Mouse (Mus musculus): ENCODE data around the gene Cdh13. TPM values are rescaled to one million over a fixed set of nuclear protein-coding genes. Genes with fewer than 3 reads are reported as not detected.

The Cdh13 gene
- total RNA-seq, 1 experiment from 2014 or later: not detected

DNA sequence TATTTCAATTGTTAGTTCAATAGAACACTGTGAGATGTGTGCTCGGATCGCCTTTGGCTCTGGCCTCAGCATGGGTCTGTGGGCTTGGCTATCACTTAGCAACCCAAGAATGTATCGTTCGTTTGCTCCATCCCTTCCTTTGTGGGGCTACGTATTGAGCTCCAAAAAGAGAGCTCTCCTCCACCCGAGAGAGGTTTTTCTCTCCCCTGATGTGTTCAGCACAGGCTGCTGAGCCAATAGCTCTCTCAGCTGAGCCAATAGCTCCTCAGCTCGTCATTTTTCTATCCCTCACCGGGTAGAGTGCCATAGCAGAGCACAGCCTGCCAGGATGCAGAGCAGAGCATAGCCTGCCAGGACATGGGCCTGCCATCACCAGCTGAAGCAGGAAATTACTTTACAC lies 345.2 kb downstream of the Cdh13 start:
- no peak for ATAC-seq (ENCODE audit: extremely low read depth, insufficient number of reproducible peaks, low FRiP score, poor library complexity, severe bottlenecking)

DNA sequence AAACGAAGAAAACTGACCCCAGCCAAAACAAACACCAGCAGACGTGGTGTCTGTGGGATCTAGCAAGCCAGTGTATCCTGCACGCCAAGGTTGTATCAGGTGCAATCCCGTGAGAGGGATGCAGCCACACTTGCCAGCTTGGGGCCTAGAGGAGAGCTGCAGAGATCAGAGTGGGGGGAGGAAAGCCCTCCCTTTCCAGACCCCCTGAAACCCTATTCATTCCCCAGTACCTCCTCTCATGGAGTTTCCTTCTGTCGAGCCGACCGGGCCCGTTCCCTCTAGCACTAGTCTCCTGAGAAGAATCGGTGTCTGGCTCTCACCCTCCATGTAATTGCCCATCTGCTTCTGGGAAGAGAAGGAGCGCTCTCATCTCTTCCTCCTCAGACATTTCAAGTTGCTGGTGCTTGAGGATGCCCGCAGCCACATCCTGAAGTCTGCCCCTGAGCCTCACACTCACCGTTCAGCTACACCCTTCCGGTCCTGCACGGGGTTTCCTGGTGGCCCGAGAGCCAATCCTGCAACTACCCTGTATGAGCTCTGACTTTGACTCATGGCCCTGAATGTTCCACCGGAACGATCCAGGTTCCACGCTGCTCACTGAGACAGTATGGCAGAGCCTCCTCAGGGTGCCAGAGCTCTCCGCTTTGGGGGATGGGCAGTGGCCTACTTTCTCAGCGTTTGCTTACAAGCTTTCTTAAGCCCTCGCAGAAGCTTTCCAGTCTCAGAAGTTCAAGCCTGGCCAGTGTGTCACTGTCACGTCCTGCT lies 351.9 kb downstream of the Cdh13 start:
- no peak for ATAC-seq (ENCODE audit: extremely low read depth, insufficient number of reproducible peaks, low FRiP score, poor library complexity, severe bottlenecking)

DNA sequence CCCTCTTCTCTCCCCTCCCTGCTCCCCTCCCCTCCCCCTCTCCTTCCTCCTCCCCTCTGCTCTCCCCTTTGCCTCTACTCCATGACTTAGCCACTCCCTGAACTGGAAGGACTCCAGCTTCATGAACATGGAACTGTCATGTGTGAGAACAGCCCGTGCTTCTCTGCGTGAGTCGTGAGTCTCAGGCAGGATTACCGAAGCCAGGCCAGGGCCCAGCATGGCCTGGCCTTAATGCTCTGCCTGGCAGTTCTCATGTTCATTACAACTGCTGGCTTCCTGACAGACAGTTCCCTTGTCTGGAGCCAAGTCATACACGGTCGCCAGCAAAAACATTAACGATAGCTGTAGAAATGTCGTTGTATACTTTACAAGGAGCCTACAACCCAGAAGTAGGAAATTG lies 356.1 kb downstream of the Cdh13 start:
- ATAC-seq (ENCODE audit: extremely low read depth, insufficient number of reproducible peaks, low FRiP score, poor library complexity, severe bottlenecking): no peak

DNA sequence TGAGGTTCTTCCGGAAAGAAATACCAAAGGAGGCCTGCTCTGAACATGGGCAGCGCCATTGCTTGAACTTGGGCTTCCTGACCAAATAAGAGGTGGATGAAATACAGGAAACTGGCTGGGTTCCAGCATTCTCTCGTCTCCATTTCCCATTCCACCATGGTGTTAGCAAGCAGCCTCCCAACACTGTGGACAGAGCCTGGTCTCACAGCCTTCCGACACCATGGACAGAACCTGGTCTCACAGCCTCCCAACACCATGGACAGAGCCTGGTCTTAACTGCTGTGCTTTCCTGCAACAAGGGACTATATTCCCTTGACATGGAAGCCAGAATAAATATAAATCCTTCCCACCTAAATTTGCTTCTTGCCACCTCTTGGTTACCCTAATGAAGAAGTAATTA lies 358.3 kb downstream of the Cdh13 start:
- ATAC-seq (ENCODE audit: extremely low read depth, insufficient number of reproducible peaks, low FRiP score, poor library complexity, severe bottlenecking): no peak

DNA sequence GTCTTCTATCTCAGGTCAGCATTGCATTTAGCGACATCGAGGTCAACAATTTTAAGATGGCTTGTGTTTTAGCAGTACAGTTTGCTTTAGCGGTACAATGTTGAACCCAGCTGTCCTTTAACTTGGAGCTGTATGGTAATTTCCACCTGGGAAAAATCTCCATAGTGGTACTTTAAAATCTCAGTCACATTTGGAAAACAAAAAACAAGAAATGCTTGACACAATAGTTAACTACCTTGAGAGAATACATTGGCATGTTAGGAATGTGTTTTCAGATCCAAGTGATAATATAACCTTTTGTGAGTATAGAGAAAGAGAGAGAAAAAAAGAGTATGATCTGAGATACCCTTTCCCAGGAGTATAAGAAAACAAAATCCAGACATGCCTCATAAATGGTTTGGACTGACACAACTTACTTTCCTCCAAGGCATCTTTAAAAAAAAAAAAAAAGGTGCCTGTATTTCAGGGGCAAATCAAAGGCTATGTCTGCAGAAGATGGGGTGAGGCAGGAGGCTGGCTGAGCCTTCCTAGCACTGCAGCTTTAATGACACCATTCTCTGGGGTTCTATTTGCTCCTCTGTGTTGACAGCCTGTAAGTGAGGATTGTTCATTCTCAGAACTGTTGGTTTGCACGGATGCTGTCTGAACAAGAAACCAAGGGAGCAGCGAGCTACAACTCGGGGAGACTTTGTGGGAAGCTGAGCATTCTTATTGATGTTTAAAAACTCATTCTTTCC lies 365.4 kb downstream of the Cdh13 start:
- no peak for ATAC-seq (ENCODE audit: extremely low read depth, insufficient number of reproducible peaks, low FRiP score, poor library complexity, severe bottlenecking)

DNA sequence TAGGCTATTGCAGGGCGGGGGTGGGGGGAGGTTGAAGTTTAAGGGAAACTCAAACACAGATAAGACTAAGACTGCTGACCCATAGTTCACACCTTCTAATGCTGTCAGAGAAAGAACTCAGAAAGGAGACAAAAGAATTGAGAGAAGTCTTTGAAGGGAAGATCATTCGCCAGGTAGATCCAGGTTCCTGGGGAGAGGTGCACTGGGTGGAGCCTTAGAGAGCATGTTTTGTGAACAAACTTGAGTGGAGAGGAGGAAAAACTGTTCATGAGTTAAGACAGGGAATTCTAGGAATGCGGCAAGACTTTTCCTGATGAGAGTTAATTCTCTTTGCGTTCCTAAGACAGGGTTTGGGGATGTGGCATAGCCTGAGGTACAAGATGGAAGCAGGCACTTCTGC lies 366.4 kb downstream of the Cdh13 start:
- no peak for ATAC-seq (ENCODE audit: extremely low read depth, insufficient number of reproducible peaks, low FRiP score, poor library complexity, severe bottlenecking)

DNA sequence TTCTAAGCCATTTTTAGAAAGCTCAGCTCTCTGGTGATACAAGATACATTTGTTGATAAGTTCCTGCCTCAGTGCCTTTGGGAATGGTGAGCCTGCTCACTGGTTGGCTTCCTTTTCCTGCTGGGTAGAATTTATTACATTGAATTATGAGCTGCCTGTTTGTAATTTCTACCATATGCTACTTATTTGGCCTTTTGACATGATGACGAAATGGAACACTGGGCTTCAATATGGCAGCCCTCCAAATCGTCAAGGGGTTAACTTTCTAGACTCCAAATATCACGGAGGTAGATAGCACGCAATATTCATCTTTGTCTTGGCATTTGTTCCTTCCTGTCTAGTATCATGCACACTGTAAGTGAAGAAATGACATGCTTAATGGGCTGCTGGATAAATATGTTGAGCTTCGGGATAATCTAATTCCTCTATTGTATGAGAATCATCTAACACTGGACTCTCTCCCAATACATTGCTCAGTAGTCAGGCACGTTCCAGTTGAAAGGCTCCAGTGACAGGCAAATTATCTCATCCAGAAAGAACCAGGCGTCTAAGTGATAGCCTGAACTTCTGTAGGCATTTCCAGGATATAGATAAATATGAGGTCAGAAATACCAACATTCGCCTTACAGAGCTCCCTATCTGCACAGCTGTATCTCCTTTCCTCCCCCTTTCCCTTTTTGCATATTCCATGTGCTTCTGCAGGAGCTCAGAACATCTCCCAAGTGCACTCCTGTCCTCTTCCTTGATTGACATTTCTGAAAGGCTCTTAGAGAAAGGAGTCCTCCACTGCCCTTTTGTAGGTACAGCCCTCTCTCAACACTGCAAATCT lies 378.7 kb downstream of the Cdh13 start:
- no peak for ATAC-seq (ENCODE audit: extremely low read depth, insufficient number of reproducible peaks, low FRiP score, poor library complexity, severe bottlenecking)

DNA sequence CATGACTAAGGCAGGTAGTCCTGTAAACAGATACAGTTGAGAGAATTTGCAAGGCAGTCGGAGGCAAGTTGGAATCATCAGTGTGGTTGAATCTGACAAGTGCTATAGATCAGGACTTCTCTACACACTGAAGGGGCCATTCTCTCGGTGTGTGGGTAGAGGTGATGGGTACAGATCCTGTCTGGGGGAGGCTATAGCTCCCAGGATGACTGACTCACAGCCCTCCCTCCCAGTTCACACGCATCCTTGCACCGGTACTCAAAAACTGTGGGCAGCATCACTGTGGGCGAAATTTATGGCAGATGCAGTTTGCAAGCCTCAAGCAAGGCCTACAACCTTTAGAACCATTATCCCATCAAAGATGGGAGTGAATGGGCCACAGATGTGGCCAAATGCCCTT lies 381.5 kb downstream of the Cdh13 start:
- no peak for ATAC-seq (ENCODE audit: extremely low read depth, insufficient number of reproducible peaks, low FRiP score, poor library complexity, severe bottlenecking)

DNA sequence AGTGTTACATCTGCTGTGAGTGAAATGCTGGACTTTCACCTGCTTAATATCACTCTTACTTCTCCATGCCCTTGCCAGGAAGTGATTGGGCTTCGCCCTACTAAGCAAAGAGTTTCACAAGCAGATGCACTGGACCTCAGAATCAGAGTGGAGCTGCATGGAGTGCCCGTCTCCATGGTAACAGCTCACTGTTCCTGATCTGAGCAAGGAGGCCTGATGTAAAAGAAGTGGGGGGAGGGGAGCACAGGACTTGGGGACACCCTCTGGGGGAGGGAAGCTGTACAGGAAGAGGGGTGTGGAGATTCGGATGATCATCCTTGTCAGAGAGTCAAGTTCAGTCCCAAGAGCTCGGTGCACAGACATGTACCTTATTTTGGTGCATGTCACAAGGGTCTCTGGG lies 384.2 kb downstream of the Cdh13 start:
- no peak for ATAC-seq (ENCODE audit: extremely low read depth, insufficient number of reproducible peaks, low FRiP score, poor library complexity, severe bottlenecking)

DNA sequence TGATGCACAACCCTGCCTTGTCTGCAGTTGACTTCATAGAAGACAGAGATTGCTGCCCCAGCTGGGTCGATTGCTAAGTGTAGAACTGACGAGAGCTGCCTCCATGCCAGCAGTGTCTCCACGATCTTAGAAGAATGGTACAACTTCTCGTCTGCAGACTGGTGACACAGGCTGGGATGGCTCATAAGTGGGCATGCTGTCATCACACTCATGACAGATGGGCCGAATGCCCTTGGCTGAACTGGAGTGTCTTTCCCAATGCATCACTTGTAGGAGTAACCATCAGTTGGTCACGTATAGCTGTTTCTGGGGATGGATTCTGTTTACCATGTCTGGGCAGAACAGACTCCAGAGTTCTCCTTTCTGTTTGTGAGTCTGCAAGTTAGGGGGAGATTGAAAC lies 392.7 kb downstream of the Cdh13 start:
- no peak for ATAC-seq (ENCODE audit: extremely low read depth, insufficient number of reproducible peaks, low FRiP score, poor library complexity, severe bottlenecking)

DNA sequence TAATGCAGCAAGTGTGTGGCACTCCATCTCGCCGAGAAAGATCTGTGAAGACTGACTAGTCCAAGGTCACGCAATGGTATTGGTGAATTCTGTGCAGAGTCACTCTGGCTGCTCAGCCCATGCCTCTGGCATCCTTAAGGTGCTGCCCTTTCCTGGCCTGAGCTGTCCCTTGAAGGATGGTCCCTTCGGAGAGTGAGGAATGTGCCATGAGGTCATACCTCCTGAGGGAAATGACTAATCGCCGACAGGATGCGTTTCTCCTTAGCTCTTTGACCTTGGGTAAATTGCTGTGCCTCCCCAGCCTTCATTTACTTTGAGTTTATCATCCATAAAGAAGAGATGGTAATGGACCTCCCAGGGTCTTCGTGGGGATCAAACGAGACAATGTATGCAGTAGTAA lies 395.8 kb downstream of the Cdh13 start:
- no peak for ATAC-seq (ENCODE audit: extremely low read depth, insufficient number of reproducible peaks, low FRiP score, poor library complexity, severe bottlenecking)

DNA sequence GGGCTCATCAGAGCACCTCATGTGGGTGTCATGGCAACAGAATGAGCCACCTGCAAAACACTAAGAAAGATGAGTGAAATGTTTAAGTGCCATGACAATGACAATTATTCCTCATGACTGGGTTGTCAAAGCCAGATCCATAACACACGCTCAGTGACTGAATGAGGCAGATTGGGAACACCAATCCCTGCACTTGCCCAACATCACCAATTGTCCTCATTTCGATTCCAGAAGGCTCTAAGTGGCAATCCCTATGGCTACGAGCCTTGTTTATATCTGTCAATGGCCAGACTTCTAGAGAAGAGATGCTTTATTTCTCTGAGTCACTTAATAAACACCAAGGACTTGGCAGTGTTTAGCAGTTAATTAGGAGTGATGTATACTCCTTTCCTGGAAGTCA lies 399.9 kb downstream of the Cdh13 start:
- ATAC-seq (ENCODE audit: extremely low read depth, insufficient number of reproducible peaks, low FRiP score, poor library complexity, severe bottlenecking): no peak

DNA sequence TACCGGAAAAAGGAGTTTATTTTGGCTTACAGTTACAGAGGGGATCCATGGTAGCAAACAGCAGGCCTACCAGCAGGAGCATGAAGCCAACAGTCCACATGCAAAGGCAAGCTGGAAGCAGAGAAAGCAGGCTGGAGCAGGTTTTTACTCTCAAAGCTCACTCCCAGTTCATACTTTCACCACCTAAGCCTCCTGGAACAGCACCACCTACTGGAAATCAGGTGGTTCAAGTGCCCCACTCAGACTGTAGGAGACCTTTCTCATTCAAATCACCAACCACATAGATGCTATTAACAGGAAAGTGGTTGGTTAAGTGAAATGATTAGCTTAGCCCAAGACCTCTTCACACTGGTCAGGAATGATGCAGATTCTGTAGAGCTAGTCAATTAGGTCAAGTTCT lies 402.3 kb downstream of the Cdh13 start:
- ATAC-seq (ENCODE audit: extremely low read depth, insufficient number of reproducible peaks, low FRiP score, poor library complexity, severe bottlenecking): no peak

DNA sequence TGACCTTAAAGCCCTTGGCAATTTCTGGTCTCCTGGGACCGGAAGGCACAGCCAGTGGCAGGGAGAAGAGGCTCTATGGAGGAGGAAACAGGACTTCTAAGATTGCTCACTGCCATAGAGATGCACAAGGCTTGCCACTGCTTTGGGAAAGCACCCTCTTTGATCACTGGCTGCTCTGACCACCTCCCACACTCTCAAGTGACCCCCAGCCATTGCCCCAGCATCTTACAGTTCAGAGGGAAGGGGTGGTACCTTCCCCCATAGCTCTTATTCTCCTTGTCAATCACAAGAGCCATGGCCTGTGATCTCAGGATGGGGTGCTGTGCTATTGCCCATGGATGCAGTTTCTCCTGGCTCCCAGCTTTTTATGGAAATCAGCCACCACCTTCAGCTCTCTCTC lies 406.3 kb downstream of the Cdh13 start:
- ATAC-seq (ENCODE audit: extremely low read depth, insufficient number of reproducible peaks, low FRiP score, poor library complexity, severe bottlenecking): no peak

DNA sequence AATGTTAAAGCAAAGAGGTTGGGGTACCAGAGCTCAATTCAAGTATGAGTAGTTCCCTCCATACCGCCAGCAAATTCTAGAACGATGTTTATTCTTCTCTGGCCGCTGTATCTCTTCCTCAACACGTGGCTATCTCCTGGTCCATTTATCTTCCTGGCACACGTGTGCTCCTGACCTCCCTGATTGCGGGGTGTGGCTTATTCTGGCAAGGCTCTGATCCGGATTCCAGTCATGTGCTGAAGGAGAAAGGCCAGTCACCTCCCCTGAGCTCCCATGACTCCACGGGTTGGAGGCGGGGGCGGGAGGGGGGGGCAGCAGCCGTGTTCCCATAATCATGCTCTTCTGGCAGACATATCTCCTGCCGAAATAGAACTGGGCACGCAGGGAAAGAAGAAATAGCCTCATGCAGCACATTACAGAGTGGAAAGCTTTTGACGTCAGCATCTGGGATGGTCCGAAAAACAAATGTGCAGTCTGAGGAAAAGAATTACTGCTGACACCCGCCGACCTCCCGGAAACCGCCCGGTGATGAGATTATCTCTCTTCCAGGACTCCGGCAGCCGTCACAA lies 417.9 kb downstream of the Cdh13 start:
- no peak for ATAC-seq (ENCODE audit: extremely low read depth, insufficient number of reproducible peaks, low FRiP score, poor library complexity, severe bottlenecking)

DNA sequence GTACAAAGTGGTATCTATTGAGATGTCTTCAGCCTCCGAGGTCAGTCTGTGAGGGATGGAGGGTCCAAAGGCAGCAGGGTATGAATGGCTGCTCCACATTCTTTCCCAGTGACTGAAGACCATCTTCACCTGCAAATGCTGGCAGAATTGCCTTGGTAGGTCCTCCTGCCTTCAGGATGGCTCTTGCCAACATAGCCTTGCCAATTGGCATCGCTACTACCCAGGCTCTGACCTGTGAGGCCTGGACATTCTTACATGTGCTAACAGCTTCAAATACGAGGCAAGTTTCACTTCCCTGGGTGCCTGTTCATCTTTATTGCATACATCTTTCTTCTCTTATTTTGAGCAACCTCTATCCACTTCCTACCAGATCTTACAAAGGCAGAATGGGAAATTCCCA lies 425.8 kb downstream of the Cdh13 start:
- ATAC-seq (ENCODE audit: extremely low read depth, insufficient number of reproducible peaks, low FRiP score, poor library complexity, severe bottlenecking): no peak

DNA sequence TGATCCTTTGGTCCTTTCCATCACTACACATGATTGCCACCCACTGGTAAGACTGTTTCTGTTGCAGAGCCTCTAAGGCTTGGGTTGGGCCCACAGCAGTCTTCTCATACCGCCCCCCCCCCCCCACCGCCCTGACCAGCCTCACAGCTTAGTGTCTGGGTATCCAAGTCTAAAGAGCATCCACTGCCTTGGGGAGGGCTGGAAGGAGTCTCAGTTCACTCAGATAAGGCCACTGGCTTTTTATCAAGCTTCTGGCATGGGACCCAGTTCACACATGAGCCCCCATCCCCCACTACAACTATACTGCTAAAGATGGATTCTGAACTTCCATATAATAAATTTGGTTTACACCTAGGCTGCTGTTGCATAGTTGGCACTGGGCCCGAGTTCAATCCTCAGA lies 428.1 kb downstream of the Cdh13 start:
- no peak for ATAC-seq (ENCODE audit: extremely low read depth, insufficient number of reproducible peaks, low FRiP score, poor library complexity, severe bottlenecking)

DNA sequence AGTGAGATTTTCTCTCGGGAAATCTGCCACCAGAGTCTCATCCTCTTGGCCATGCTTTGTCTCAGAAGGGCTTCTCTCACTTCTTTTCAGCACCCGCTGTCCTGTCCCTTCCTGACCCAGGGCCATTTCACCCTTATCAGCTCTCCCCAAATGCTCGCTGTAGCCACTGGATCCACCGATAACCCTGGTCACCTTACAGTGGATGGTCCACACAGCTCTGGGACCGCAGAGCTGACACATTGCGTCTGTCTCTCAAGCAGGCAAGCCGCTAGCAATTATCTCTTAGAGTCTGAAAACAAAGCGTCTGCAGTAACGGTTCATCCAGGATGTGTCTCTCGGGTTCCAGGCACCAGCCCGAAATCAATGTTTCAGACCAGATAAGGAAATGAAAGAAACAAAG lies 429.6 kb downstream of the Cdh13 start:
- no peak for ATAC-seq (ENCODE audit: extremely low read depth, insufficient number of reproducible peaks, low FRiP score, poor library complexity, severe bottlenecking)

DNA sequence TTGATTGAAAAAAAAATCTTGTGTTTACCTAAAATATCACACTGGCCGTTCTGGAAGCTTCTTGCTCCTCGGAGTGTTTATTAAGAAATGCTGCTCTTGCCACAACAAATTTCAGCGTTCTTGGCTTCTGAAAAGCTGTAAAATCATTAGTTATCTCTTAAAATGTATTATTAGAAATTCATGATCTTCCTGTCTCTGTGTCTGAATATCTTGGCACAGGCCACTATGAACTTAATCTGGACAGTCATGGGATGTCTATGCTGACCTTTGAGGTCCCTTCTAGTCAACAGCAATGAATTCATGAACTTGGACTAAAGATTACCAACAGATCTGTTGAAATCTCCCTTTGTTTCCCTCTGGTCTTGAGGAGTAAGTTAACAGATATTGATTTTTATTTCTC lies 430.1 kb downstream of the Cdh13 start:
- ATAC-seq (ENCODE audit: extremely low read depth, insufficient number of reproducible peaks, low FRiP score, poor library complexity, severe bottlenecking): no peak

DNA sequence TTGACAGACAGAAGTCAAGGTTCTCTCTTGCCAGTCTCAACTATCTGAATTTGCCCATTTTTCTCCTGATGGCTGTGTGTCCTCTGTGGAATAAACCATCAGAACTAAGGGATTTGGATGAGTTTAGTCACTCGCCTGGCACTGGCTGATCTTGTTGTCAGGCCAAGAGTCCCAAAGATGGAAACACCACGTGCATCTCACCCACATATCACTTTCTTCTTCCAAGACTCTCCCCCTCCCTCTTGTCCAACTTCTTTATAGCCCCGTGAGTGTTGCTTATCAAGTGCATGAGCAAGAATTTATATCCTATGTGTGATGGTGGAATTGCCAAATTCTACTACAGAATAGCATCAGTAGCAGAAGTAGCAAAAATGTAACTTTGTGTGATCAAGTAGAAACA lies 439.4 kb downstream of the Cdh13 start:
- no peak for ATAC-seq (ENCODE audit: extremely low read depth, insufficient number of reproducible peaks, low FRiP score, poor library complexity, severe bottlenecking)

All from neutrophil, adult 5-6 weeks (primary cell).